Mouse (Mus musculus) cerebellum, adult 8-10 months (tissue): ENCODE measurements at regions not wholly inside any gene's neighbourhood (a gene's known extent, or its start where the extent isn't known, plus 50 kb on each side); places are given as distances from the start of the nearest gene placed in this dataset.

Experiments
- DNase-seq: peaks from one replicate; pipeline ENCODE4 v3.0.0; 2022

DNA sequence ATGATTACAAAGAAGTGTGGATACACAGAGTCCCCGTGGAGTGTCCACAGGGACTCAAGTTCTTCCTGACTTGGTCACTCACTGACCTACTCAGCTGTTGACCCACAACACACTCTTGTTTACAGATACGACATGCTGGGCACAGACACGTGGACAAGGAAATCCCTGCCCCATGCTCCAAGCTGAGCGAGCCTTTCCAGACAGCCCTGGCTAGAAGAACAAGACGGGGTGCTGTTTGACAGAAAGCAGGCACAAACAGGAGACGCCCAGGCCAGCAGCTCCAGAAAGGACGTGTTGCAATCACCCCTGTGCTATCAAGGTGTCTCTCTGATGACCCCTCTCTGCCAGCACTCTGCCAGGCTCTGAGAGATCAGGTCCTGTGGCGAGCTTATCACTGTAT, 112.6 kb upstream of the Gm14444 start:
- no peak for DNase-seq

DNA sequence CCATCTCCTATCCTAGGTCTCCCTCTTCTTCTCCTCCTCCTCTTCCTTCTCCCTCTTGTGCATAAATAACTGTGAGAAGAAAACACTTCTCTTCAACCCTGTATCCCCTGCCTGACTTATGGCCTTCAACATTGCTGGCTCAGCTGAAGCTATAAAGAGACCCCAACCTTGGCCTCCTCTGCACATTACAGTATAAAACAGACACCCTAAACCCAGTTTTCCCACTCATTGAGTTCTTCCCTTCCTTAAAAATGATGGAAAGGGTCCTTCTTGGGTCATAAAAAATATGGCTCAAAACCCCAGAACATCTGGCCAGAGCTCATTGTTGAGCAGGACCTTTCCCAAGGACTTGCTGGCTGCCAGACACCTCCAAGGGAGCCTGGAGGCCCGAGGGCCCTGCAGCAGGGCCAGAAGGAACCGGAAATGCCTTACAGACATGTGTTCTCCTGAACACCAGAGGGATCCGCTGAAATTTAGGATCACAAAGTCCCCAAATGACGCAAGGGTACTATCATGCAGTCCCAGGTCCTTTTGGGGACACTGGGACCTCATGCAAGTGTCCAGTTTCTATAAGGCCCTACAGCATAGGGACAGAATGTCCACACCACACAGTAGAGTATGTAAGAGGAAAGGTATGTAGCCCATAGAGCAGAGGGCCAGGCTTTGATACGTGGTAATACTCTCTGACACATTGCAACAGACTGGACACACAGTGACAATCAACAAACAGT, 109.9 kb upstream of the Gm14444 start:
- DNase-seq, result no peak

DNA sequence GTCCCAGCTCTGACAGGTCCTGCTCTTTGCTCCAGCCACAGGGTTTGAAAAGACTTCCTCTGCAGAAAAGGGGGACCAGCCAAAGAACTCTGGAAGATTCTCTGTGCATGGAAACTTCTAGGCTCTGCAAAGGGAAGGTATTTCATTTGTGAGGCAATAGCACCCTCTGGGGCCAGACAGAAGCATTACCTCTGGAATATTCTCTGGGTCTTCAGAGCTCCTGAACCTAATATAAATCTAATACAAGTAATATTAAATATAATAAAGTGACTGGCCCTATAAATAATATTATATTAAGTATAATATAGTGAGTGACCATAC, 109.4 kb upstream of the Gm14444 start:
- peak; percentile 24 for DNase-seq

DNA sequence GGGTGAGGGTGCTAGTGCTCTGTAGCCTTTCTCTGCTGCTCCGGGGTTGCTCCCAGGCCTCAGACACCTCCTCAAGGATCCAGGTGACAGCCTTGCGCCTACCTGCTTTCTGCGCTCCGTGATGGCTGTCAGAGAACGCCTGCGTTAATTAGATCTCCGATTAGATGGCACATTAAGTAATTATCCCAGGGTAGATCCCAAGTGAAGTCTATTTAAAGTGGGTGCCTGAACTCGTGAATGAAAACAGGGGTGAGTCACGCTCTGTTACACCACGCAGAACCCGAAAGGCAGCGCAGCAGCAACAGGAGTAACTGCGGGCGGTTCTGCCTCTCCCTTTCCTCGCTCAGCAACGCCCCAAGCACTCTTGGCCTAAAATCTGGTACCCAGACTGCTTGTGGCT, 108.2 kb upstream of the Gm14444 start:
- no peak for DNase-seq

DNA sequence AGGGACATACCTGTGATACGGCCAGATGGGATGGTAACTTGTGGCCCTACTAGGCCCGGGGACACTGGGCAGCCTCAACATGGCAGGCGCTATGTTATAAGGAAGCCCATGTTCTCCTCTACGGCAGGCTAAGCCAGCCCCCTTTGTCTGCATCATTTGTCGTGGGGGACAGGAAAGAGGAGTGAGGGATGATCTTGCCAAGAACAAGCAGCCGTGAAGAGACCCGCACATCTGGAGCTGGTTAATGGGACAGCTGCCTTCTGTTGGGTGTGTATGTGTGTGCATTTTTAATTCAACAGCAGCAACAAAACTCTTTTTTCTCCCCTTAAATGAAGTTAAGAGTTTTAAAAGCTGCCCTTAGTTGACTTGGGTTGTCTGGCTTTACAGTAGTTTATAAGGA, 106.4 kb upstream of the Gm14444 start:
- DNase-seq, result no peak

DNA sequence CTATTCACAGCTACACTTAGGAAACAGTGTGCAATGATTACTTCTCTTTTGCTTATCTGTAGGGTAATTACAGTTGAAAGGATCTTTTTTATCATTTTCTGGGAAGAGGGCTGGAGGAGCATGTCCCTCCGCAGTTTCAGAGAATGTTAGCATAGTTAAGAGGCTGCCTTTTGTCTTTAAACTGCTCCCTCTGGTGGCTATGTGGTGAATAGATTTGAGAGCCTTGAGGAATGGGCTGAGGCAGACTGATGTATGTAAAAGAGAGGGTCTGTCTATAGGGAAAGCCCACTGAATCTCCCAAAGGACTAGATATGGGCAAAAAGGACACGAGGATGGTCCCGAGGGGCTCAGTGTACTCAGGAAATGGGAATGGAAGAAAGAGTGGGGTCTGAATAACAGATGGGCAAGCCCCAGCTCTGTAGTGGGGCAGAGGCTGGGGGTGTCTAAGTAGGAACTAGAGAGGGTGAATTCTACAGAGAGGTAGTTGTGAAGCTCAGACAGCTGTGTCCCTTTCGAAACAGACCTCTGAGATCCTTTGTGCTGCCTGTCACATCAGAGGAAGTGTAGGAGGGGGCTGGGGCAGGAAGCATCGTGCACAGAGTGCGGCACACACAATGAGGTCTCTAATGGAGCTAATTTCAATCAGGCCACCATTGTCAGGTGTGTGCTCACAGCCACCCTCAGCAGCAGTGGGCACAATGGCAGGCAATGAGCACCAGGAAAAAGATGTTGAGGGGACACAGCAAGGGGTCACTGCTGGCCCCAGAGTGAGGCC, 104.0 kb upstream of the Gm14444 start:
- no peak for DNase-seq

DNA sequence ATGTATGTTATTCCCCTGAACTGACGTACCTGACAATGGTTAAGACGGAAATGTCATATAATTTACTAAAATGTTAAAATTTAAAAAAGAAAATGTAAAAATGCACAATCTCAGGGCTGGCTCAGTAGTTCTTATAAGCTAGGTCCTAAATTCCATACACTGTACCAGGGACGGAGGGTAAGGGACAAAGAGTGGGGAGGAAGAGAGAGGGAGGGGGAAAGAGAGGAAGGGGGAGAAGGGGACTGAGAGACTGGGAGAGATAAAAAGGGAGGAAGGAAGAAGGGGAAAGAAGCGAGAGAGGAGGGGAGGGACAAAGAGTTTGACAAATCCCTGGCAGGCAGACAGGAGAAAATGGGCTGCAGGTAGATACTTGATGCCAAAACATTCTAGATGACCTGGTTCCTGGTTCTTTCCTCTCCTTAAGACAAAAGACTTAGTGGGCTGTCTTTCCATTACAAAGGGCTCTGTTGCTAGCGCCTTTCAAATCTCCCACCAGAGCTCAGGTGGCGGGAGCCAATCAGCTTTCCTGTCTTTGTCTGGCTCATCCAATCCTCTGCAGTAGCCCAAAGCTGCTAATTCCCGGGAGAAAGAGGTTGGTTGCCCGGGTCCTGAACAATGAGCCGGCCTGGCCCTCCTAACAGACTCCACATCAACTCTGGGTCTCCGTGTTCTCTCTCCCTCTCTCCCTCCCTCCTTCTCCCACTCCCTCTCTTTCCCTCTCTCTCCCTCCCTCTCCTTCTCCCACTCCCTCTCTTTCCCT, 92.7 kb upstream of the Gm14444 start:
- DNase-seq, result no peak

DNA sequence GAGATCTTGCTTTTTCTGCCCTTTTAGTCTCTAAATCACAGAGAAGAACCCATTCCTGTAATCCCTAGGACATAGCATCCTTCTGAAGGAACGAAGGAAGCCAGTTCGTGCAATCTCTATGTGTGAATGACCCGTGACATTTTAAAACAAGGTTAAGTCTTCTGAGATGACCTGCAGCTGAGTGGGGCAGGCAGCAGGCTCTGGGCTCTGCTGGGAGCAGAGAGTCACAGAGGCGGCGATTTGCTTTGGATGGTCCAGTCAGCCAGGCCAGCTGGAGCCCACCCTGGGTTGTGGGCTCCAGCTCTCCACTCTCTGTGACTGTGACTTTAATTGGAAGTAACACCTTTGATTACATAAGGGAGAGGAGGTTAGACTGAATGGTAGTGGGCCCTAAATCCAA, 92.1 kb upstream of the Gm14444 start:
- no peak for DNase-seq

DNA sequence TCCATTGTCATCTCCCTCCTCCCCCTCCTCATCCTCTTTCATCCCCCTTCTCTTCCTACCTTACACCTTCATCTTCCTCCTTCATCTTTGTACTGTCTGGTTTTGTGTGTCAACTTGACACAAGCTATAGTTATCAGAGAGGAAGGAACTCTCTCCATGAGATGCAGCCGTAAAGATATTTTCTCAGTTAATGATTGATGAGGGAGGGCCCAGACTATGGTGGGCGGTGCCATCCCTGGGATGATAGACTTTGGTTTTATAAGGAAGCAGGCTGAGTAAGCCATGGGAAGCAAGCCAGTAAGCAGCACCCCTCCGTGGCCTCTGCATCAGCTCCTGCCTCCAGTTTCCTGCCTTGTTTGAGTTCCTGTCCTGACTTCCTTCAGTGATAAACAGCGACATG, 87.8 kb upstream of the Gm14444 start:
- DNase-seq, result no peak

DNA sequence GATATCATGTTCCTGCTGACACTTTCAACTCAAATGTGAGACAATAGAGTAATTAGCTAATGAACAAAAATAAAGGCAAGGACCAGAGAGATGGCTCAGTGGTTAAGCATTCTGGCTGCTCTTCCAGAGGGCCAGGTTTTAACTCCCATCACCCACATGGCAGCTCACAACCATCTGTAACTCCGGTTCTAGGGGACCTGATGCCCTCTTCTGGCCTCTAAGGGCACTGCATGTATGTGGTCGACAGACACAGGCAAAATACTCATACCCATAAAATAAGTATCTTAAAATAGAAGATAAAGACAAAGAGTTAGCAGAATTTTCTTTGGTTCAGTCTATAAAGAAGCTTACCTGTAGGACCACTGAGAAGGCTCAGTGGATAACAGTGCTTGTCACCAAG, 80.3 kb upstream of the Gm14444 start:
- no peak for DNase-seq

DNA sequence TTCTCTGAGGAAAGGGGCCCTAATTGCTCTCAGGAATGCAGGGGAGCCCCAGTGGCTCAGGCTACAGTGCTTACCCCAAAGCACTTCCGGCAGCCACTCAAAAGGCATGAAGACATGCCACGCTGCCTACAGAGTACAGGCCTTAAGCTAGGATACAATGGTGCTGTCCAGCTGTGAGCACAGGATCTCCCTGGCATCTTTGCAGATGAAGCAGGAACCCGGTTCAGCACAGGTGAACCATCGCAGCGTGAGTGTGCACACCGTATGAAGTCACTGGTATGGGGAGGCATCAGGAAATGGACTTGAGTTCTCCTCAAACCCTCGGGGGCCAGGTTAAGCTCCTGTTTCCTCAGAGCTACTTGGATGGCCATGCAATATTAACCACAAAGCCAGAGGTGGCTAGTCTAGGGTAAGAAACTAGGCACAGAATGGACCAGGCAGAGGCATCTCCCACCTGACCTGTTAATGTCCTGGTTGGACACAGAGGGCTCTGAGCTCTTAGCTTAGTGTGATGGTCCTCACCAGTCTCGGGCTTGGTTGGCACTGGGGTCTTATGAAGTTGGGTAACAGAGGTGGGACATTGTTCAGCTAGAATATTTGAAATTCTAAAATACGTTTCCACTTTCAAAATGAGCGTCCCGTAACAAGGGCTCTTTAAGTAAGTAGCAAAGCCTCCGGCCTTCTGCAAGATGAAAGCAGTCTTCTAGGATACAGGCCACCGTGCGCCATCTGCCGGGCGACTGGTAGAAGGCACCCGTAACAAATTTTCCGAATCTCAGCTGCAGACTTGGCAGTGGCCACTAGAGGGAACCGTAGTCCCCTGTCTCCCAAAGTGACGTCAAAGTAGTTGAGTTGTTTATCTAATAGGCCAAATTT, 77.7 kb upstream of the Gm14444 start:
- DNase-seq, result peak; percentile 79

DNA sequence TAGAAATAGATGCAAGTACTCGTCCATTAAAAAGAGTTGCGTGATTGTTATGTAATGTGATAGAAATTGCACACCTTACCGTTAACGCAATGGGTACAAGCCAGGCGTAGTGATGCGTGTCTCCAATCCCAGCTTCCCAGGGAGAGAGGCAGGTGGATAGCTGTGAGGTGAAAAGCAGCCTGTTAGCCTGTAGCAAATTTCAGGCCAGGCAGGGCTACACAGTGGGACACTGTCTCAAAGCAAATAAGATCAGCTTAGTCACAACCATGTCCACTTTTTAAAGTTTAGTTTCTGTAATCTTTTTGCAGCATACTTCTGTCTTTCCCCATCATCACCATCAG, 77.1 kb upstream of the Gm14444 start:
- no peak for DNase-seq

DNA sequence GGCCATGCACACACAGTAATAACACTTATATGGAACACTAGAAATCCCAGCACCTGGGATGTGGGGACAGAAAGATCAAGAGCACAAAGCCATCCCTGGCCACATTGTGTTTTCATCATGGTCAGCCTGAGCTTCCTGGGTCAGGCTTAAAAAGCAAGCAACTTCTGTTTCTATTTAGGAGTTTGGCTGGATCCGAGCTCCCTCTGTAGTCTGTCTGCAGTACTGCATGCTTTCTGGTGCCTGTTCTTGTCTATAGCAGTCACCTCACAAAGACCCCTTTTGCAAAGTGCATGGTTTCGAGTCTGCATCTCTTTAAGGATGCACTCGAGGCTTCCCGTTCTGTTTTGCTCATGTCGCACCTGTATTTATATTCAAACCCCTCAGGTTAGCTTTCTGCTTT, 73.4 kb upstream of the Gm14444 start:
- no peak for DNase-seq

DNA sequence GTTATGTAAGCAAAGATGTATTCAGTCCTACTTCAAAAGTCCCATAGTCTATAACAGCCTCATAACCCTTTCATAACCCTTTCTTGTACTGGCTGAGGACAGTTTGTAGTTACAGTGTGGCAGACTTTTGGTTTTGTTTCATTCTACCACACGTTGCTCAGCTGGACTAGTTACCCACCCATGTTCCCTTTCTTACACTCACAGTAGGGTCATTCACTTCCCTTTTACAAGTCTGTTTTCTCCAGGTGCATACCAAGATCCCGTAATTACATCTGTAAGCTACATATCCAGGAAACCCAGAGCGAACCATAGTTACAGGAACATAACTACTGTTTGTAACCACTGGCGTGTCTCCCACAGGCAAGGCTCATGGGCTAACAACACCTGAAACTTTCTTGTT, 72.1 kb upstream of the Gm14444 start:
- no peak for DNase-seq

DNA sequence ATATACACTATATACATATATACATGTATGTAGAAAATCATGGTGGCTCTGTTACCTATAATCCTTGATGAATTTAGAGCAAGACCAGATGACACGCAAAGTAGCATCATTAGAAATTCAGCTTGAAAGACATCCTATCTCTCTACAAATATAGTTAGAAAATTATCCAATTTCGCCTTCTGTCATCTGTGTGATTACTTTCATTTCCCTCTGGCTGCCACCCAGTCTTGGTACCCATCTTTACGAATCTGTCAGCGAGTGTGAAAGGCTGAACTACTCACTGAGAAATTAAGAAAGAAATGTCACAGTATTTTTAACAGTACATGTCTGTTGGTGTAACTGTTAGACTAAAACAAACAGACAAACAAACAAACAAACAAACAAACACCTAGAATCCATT, 67.8 kb upstream of the Gm14444 start:
- DNase-seq, result no peak

DNA sequence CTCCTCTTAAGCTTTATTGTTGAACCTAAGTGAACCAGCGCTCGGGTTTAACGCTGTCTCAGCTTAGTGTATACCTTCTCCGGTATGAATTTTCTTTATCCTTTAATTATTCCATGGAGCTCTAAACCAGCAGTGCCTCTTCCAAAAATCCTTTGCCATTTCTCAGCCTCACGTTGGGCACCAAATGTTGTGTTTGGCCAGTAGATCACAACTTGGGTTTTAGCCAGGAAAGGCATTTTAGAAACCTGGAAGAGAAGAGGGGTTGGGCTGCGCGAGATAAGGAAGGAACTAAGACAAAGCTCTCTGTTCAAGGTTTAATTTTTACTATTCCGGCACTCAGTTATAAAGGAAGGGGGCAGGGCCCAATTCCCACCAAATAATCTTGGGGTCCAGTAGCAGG, 61.9 kb upstream of the Gm14444 start:
- no peak for DNase-seq
